Mouse (Mus musculus) effector memory CD4-positive, alpha-beta T cell, adult 5 months (primary cell): ENCODE data around the gene Cd3g. TPM values are rescaled to one million over a fixed set of nuclear protein-coding genes. Genes with fewer than 3 reads are reported as not detected.

Experiments
- polyA plus RNA-seq: library from polyadenylated mRNA; unstranded; fragments of 100-300 nt; shearing (Covaris generic); gene quantifications from one replicate; pipeline ENCODE4 v1.2.1, GENCODE M21; 2017

The Cd3g gene
- polyA plus RNA-seq = 762 TPM

GRCm38 (mm10) chr9:44980242-44980641, at the start of gene Cd3g:
Gene Cd3g, minus strand, starts transcription at chr9:44980431.

DNA sequence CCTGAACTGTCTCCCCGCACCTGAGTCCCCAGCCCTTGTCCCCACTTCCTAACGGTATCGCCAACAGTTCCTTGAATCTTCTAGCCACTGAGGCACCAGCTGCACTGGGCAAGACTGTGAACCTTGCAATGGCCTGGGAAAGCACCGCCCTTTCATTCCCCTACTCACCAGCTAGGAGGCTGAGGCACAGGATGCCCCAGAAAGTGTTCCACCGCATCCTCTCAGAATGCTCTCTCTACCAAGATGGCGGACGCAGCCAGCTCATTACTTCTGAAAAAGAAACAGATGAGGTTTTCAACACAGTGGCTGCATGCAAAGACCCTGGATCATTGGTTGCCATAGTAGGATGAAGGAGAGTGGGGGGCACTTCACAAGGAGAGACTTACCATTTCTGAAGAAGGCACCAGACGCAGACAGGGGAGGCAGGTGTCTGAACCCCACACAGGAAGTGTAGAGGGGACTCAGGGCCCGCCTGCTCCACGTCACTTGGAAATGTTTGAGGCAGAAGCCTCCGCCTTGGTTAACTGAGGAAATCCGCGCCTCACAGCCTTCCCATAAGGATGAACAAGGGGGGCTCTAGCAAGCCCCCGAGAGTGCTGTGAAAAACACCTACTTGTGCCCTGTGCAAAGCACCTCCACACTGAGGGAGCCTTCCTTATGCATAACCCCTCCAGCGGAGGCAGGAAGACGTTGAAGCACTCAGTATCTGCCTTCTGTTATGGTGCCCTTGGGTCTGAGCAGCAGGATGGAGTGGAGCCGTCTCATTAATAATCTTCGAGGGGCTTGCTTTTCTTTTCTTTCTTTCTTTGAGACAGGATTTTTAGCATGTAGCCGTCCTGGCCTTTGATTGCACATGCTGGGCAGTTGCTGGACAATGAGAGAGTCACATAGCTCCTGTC, 29.2 kb upstream of the Cd3g start, which contains the start of gene Cd3e:
Cd3e (minus strand) TSS at position 448 of the 899 bp plus-strand sequence.

DNA sequence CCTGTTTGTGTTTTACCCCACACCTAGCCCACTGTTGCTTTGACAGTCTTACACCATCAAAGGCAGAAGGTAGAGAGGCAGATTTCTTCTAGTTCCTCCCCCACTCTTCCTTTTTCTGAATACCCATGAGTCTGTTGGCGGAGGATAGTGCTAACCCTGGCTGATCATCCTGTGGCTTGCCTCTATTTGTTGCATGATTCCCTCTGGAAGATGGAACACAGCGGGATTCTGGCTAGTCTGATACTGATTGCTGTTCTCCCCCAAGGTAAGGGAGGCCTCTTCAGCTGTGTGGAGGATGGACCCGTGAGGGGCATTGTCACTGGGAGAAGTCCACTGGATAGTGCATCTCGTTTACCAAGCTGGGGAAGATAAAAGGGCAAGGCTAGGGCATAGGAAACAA, 1.4 kb upstream of the Cd3g start, which contains the start of gene Cd3d:
Cd3d (plus strand) TSS at position 111 of the 400 bp plus-strand sequence.

GRCm38 (mm10) chr9:44965126-44965832, 15.0 kb downstream of the Cd3g start, which contains the start of gene Ube4a:
Gene Ube4a, minus strand, starts transcription at chr9:44965600.

DNA sequence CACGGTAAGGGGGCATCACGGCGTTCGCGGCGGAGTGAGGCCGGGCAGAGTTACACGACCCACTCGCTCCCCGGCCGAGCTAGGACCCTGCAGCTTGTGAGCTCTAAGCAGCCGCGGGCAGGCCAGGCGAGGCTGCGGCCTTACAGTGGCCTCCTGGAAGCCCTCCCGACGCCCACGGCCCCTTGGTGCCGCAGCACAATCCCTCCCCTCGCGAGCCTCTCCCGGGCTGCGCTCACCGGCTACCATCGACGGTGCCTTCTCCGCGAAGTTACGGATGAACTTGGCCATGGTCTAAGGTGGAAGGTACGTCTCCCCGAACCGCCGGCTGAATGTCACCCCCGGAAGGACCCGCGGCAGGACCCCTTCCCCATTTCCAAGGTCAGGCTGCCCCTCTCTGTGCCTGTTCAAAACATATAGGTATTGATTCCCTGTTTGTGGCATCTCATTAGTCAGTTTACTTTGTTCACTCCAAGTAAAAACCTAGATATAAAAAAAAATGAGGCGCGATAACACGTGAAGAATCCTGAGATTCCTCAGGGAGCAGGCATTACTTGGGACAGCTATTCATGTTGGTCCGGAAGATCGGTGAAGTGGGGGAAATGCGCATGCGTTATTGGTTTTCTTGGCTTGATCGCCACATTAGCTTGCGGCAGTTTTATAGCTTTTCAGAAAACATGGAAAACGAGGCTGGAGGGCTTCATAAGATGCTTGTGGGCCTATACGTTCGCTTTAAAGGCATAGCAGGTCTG, 59.7 kb downstream of the Cd3g start, which contains the start of gene Atp5l:
Atp5l (minus strand) TSS at position 369 of the 749 bp plus-strand sequence.

Other genes with a start within 250 kb of the Cd3g start
- 2.0 TPM for gene Phldb1, start 245.2 kb downstream of the Cd3g start, polyA plus RNA-seq
- 132 TPM for gene Arcn1, start 212.6 kb downstream of the Cd3g start, polyA plus RNA-seq
- 19.3 TPM for gene Ift46, start 212.5 kb downstream of the Cd3g start, polyA plus RNA-seq
- gene Tmem25, start 181.1 kb downstream of the Cd3g start, polyA plus RNA-seq = not detected
- not detected for gene Ttc36, start 177.4 kb downstream of the Cd3g start, polyA plus RNA-seq
- 83.9 TPM for gene Kmt2a, start 99.1 kb downstream of the Cd3g start, polyA plus RNA-seq
- 271 TPM for gene Atp5l, start 59.7 kb downstream of the Cd3g start, polyA plus RNA-seq
- 35.7 TPM for gene Ube4a, start 14.8 kb downstream of the Cd3g start, polyA plus RNA-seq
- gene Cd3d, start 1.4 kb upstream of the Cd3g start, polyA plus RNA-seq = 472 TPM
- 926 TPM for gene Cd3e, start 29.2 kb upstream of the Cd3g start, polyA plus RNA-seq
- 0.46 TPM for gene Mpzl2, start 59.4 kb upstream of the Cd3g start, polyA plus RNA-seq
- gene Mpzl3, start 74.8 kb upstream of the Cd3g start, polyA plus RNA-seq = 26.8 TPM
- 4.1 TPM for gene Jaml, start 98.8 kb upstream of the Cd3g start, polyA plus RNA-seq
- not detected for gene Scn2b, start 137.4 kb upstream of the Cd3g start, polyA plus RNA-seq
- 0.17 TPM for gene Scn4b, start 158.0 kb upstream of the Cd3g start, polyA plus RNA-seq
- 0.57 TPM for gene BC049352, start 201.6 kb upstream of the Cd3g start, polyA plus RNA-seq
- gene Tmprss4, start 223.7 kb upstream of the Cd3g start, polyA plus RNA-seq = not detected